Mouse (Mus musculus) heart, postnatal 0 days (tissue): ENCODE results near the gene Dach1. TPM values are rescaled to one million over a fixed set of nuclear protein-coding genes. Genes with fewer than 3 reads are reported as not detected.

ENCODE experiments used
- ATAC-seq: fragments of 200-750 bp; cut with Nextera tagmentation; 2 replicates; pipeline ENCODE4 v1.8.0; 2017; ENCODE audit warnings: low read depth, moderate number of reproducible peaks, moderate library complexity; ENCODE audit not compliant: insufficient read depth
- DNase-seq: peaks from one replicate; pipeline ENCODE4 v3.0.0-alpha.2; 2016; ENCODE audit warnings: low spot score
- H3K27ac ChIP-seq: fragments of 300-500 bp; sonication (generic); 2 replicates; pipeline ENCODE4 v1.5.1; 2014; ENCODE audit warnings: low read depth, mild to moderate bottlenecking
- H3K27me3 ChIP-seq: fragments of 300-500 bp; sonication (generic); 2 replicates; pipeline ENCODE4 v1.6.1; 2014; ENCODE audit warnings: low read length, mixed read lengths; ENCODE audit not compliant: control insufficient read depth, insufficient read depth
- H3K36me3 ChIP-seq: fragments of 300-500 bp; sonication (generic); replicated peaks from 2 replicates; pipeline ENCODE4 v1.6.1; 2014; ENCODE audit warnings: low read length, mixed read lengths; ENCODE audit not compliant: control insufficient read depth, insufficient read depth
- H3K4me1 ChIP-seq: fragments of 300-500 bp; sonication (generic); 2 replicates; pipeline ENCODE4 v1.6.1; 2014; ENCODE audit warnings: antibody characterized with exemption; ENCODE audit not compliant: control insufficient read depth, insufficient read depth
- H3K4me2 ChIP-seq: fragments of 300-500 bp; sonication (generic); 2 replicates; pipeline ENCODE4 v1.6.1; 2014; ENCODE audit warnings: low read depth, mild to moderate bottlenecking, low read length, moderate library complexity
- H3K4me3 ChIP-seq: fragments of 300-500 bp; sonication (generic); 2 replicates; pipeline ENCODE4 v1.5.1; 2014; ENCODE audit warnings: low read depth, low read length
- H3K9ac ChIP-seq: fragments of 300-500 bp; sonication (generic); replicated peaks from 2 replicates; pipeline ENCODE4 v1.6.1; 2014; ENCODE audit warnings: low read depth, low read length, mixed read lengths
- H3K9me3 ChIP-seq: fragments of 300-500 bp; sonication (generic); replicated peaks from 2 replicates; pipeline ENCODE4 v1.6.1; 2016; ENCODE audit warnings: low read length; ENCODE audit not compliant: control insufficient read depth
- CTCF ChIP-seq: IDR thresholded peaks from 2 replicates; pipeline ENCODE4 v1.5.1; 2016; ENCODE audit warnings: antibody characterized with exemption, control low read depth, low read depth
- EP300 ChIP-seq: IDR thresholded peaks from 2 replicates; pipeline ENCODE4 v1.6.1; 2016; ENCODE audit warnings: antibody characterized with exemption, low read depth
- WGBS: fragments of 180-500 bp; shearing (Covaris S2); extraction: QIAGEN DNeasy Blood & Tissue Kit; methylation state at CpG from one replicate; pipeline ENCODE4 v1.1.7; 2014; 5-methylcytosine and 5-hydroxymethylcytosine counted together
- polyA plus RNA-seq: library from polyadenylated mRNA; unstranded; fragments of >200 nt; fragmentation: Nextera tagmentation; extraction: Ambion mirVana; gene quantifications from 2 replicates; pipeline ENCODE4 v1.2.1, GENCODE M21; 2015
- total RNA-seq: library from RNA; depleted of rRNA; stranded (reverse); fragments of >200 nt; gene quantifications from 2 replicates; pipeline ENCODE4 v1.2.3, GENCODE M21; 2014; ENCODE audit warnings: low replicate concordance

Dach1 gene
- total and polyA plus RNA-seq, 2 experiments from 2014 or later: 1.6 TPM

GRCm38 (mm10) chr14:97839275-97839674, 330.3 kb downstream of the Dach1 start:
- H3K9me3 ChIP-seq: no peaks in the 10 kb centered on the region
- ATAC-seq: no peak
- H3K9ac ChIP-seq: no peak overlapping the region
- no peaks in the 10 kb centered on the region for H3K27me3 ChIP-seq
- no peaks in the 10 kb centered on the region for H3K4me1 ChIP-seq
- H3K36me3 ChIP-seq: no peaks in the 10 kb centered on the region
- WGBS: 80% methylated on average over 5 of the region's 5 CpGs
- H3K4me3 ChIP-seq: no peak overlapping the region
- no peak for TF ChIP-seq EP300
- TF ChIP-seq CTCF: no peak
- H3K27ac ChIP-seq: no peak overlapping the region
- DNase-seq: no peak
- H3K4me2 ChIP-seq: no peak overlapping the region

- TF ChIP-seq EP300 (no peak), CTCF (peak; percentile 14; the same call in 1 of the 2 replicates)
- no peak for ATAC-seq
- Histone ChIP-seq H3K9ac (no peak overlapping the region), H3K36me3 (no peaks in the 10 kb centered on the region), H3K27me3 (no peaks in the 10 kb centered on the region), H3K27ac (no peak overlapping the region), H3K4me1 (no peaks in the 10 kb centered on the region), H3K9me3 (no peaks in the 10 kb centered on the region), H3K4me3 (no peak overlapping the region), H3K4me2 (no peak overlapping the region)
- no peak for DNase-seq
- WGBS: 68% methylated on average over 3 of the region's 3 CpGs
Observed at GRCm38 (mm10) chr14:97829865-97830264, 339.7 kb downstream of the Dach1 start.

- 53% methylated on average over 7 of the region's 7 CpGs for WGBS
- no peaks in the 10 kb centered on the region for H3K4me1 ChIP-seq
- no peaks in the 10 kb centered on the region for H3K27me3 ChIP-seq
- no peak overlapping the region for H3K4me2 ChIP-seq
- no peak overlapping the region for H3K4me3 ChIP-seq
- H3K9me3 ChIP-seq: no peaks in the 10 kb centered on the region
- H3K27ac ChIP-seq: no peak overlapping the region
- ATAC-seq: no peak
- H3K9ac ChIP-seq: no peak overlapping the region
- no peak for TF ChIP-seq CTCF
- no peak for TF ChIP-seq EP300
- no peaks in the 10 kb centered on the region for H3K36me3 ChIP-seq
- no peak for DNase-seq
Observed at GRCm38 (mm10) chr14:97814555-97815175, 354.9 kb downstream of the Dach1 start.

GRCm38 (mm10) chr14:97813557-97813956, 356.0 kb downstream of the Dach1 start:
- DNase-seq: no peak
- Histone ChIP-seq H3K27ac (no peak overlapping the region), H3K4me1 (no peaks in the 10 kb centered on the region), H3K9me3 (no peaks in the 10 kb centered on the region), H3K4me3 (peak overlapping the region; percentile 16; the same call in 1 of the 2 replicates), H3K9ac (no peak overlapping the region), H3K27me3 (no peaks in the 10 kb centered on the region), H3K4me2 (peak overlapping the region; percentile 44), H3K36me3 (no peaks in the 10 kb centered on the region)
- ATAC-seq: no peak
- 46% methylated on average over 11 of the region's 11 CpGs for WGBS
- TF ChIP-seq CTCF: no peak
- TF ChIP-seq EP300: no peak

- no peak overlapping the region for H3K4me3 ChIP-seq
- TF ChIP-seq EP300: no peak
- no peaks in the 10 kb centered on the region for H3K4me1 ChIP-seq
- no peaks in the 10 kb centered on the region for H3K36me3 ChIP-seq
- ATAC-seq (no peak), DNase-seq (no peak)
- H3K9ac ChIP-seq: no peak overlapping the region
- WGBS: 78% methylated on average over 5 of the region's 5 CpGs
- no peaks in the 10 kb centered on the region for H3K9me3 ChIP-seq
- no peaks in the 10 kb centered on the region for H3K27me3 ChIP-seq
- no peak overlapping the region for H3K4me2 ChIP-seq
- H3K27ac ChIP-seq: no peak overlapping the region
Observed at GRCm38 (mm10) chr14:97795385-97795952, 374.1 kb downstream of the Dach1 start.
